Mouse (Mus musculus) thymus, adult 2 months (tissue): ENCODE measurements at regions not wholly inside any gene's neighbourhood (a gene's known extent, or its start where the extent isn't known, plus 50 kb on each side); places are given as distances from the start of the nearest gene placed in this dataset.

Experiments used
- CTCF ChIP-seq: fragments of 200-500 bp; IDR thresholded peaks from 2 replicates; pipeline ENCODE4 v1.5.1; 2012; ENCODE audit warnings: mild to moderate bottlenecking, control low read depth, low read length, moderate library complexity, borderline replicate concordance; ENCODE audit not compliant: control insufficient read depth, poor library complexity, insufficient read depth; ENCODE audit errors: extremely low read depth
- POLR2A ChIP-seq: fragments of 200-500 bp; IDR thresholded peaks from 2 replicates; pipeline ENCODE4 v1.6.1; 2012; ENCODE audit warnings: mild to moderate bottlenecking, low read length, control low read depth, moderate library complexity; ENCODE audit not compliant: control insufficient read depth, poor library complexity, insufficient read depth; ENCODE audit errors: extremely low read depth

GRCm38 (mm10) chr7:71406283-71406682 lies 55.0 kb upstream of the Gm10295 start:
- no peak for TF ChIP-seq CTCF
- TF ChIP-seq POLR2A, result no peak
